Mouse (Mus musculus) CH12.LX (cell line): ENCODE measurements at regions not wholly inside any gene's neighbourhood (a gene's known extent, or its start where the extent isn't known, plus 50 kb on each side); places are given as distances from the start of the nearest gene placed in this dataset.

Experiments
- CHD2 ChIP-seq: IDR thresholded peaks from 2 replicates; pipeline ENCODE4 v1.6.1; 2011; ENCODE audit warnings: low read length, improper control_type of control experiment
- CTCF ChIP-seq, 2 experiments: IDR thresholded peaks in 1 of 2; conservative IDR thresholded peaks in 1 of 2; 2 replicates each; pipeline ENCODE4 v1.5.1; 2011 to 2012; ENCODE audit warnings: low read depth in 2 of 2, low read length in 2 of 2, improper control_type of control experiment in 1 of 2, inconsistent platforms in 1 of 2, mild to moderate bottlenecking in 1 of 2, moderate library complexity in 1 of 2
- EP300 ChIP-seq: IDR thresholded peaks from 2 replicates; pipeline ENCODE4 v1.6.1; 2011; ENCODE audit warnings: low read length, improper control_type of control experiment
- MAZ ChIP-seq: IDR thresholded peaks from 2 replicates; pipeline ENCODE4 v1.6.1; 2012; ENCODE audit warnings: low read depth, mild to moderate bottlenecking, inconsistent platforms, low read length, improper control_type of control experiment, moderate library complexity
- NRF1 ChIP-seq: IDR thresholded peaks from 2 replicates; pipeline ENCODE4 v1.6.1; 2014; ENCODE audit warnings: low read depth, mild to moderate bottlenecking, inconsistent platforms, low read length, improper control_type of control experiment, moderate library complexity
- POLR2A ChIP-seq: IDR thresholded peaks from 2 replicates; pipeline ENCODE4 v1.6.1; 2011; ENCODE audit warnings: low read depth, mild to moderate bottlenecking, improper control_type of control experiment, low read length
- USF1 ChIP-seq: IDR thresholded peaks from 2 replicates; pipeline ENCODE4 v1.6.1; 2014; ENCODE audit warnings: low read depth, mild to moderate bottlenecking, inconsistent platforms, low read length, improper control_type of control experiment
- ZKSCAN1 ChIP-seq: IDR thresholded peaks from 2 replicates; pipeline ENCODE4 v1.6.1; 2012; ENCODE audit warnings: low read depth, inconsistent platforms, low read length, improper control_type of control experiment, borderline replicate concordance

GRCm38 (mm10) chr10:102931445-102931844 lies 98.6 kb downstream of the Alx1 start:
- TF ChIP-seq POLR2A (no peak), USF1 (no peak), EP300 (no peak), CTCF (conservative IDR thresholded peaks at IDR 0.05 in 1 of 2, IDR thresholded peaks at IDR 0.05 in 1 of 2; ENCODE audit: low read depth in 2 of 2, low read length in 2 of 2) (no peak), MAZ (no peak), CHD2 (no peak), ZKSCAN1 (no peak), NRF1 (no peak)
